20 mouse cellular contexts compared by ENCODE assay signal in genomic region chr10:94383565-94383964, GRCm38 (mm10).
"Had no signal": no experiment of that assay in that cellular context is flagged by ENCODE, and none has a peak within 500 bp of the region (broad histone marks: within the 10 kb centered on the region; RNA-seq: fewer than 3 reads in every experiment).

No protein-coding gene starts in this region.

- ATAC-seq: intestine, embryonic 16.5 days; liver, embryonic 12.5 days; midbrain, embryonic 15.5 days had no signal

- H3K4me2 ChIP-seq: limb, embryonic 13.5 days; liver, embryonic 12.5 days; liver, embryonic 15.5 days; lung, embryonic 15.5 days; midbrain, embryonic 12.5 days; midbrain, embryonic 15.5 days had no signal

- H3K27ac ChIP-seq: limb, embryonic 10.5 days; limb, embryonic 13.5 days; liver, embryonic 12.5 days; liver, embryonic 15.5 days; lung, embryonic 15.5 days; midbrain, embryonic 12.5 days; stomach, postnatal 0 days had no signal

- H3K9ac ChIP-seq: limb, embryonic 13.5 days; liver, embryonic 12.5 days; liver, embryonic 15.5 days; lung, embryonic 15.5 days; midbrain, embryonic 12.5 days; midbrain, embryonic 15.5 days had no signal

- H3K27me3 ChIP-seq: limb, embryonic 13.5 days; liver, embryonic 12.5 days; liver, embryonic 15.5 days; lung, embryonic 15.5 days; midbrain, embryonic 12.5 days; midbrain, embryonic 15.5 days had no signal

- H3K4me3 ChIP-seq: limb, embryonic 10.5 days; limb, embryonic 13.5 days; liver, embryonic 12.5 days; liver, embryonic 15.5 days; lung, embryonic 15.5 days; midbrain, embryonic 12.5 days; midbrain, embryonic 15.5 days had no signal

- H3K9me3 ChIP-seq: liver, embryonic 15.5 days; lung, embryonic 15.5 days had no signal

- DNase-seq: kidney, adult 18-20 months; kidney, adult 9 months; kidney, postnatal 14 days; kidney, postnatal 4 days; layer of hippocampus, postnatal 36 days; liver; lung, adult 18-20 months; lung, postnatal 10 days; lung, postnatal 4 days; thymus, adult 2 months; thymus, postnatal 25 days had no signal

- H3K4me1 ChIP-seq: limb, embryonic 13.5 days; liver, embryonic 12.5 days had no signal

- H3K36me3 ChIP-seq: limb, embryonic 10.5 days; limb, embryonic 13.5 days; liver, embryonic 12.5 days; liver, embryonic 15.5 days; lung, embryonic 15.5 days; midbrain, embryonic 12.5 days; midbrain, embryonic 15.5 days had no signal
